Mouse (Mus musculus) bone marrow macrophage, adult 2 months (primary cell): ENCODE results near the gene Mrps26. TPM values are rescaled to one million over a fixed set of nuclear protein-coding genes. Genes with fewer than 3 reads are reported as not detected.
A peak's percentile ranks its signal among the peaks of the same experiment; 100 is the strongest.
"Not testable (repeated sequence)": the region's sequence is repeated elsewhere in the genome, so short reads cannot be mapped to it uniquely, and the experiment has no call there.

ENCODE experiments used
- H3K27ac ChIP-seq: 2 replicates; pipeline ENCODE4 v1.5.1; 2012; ENCODE audit warnings: low read depth, low read length; ENCODE audit not compliant: insufficient read depth
- H3K4me1 ChIP-seq: 2 replicates; pipeline ENCODE4 v1.6.1; 2012; ENCODE audit warnings: low read length; ENCODE audit not compliant: control insufficient read depth, insufficient read depth
- H3K4me3 ChIP-seq: 2 replicates; pipeline ENCODE4 v1.5.1; 2012; ENCODE audit warnings: mild to moderate bottlenecking, low read length, moderate library complexity; ENCODE audit not compliant: insufficient read depth
- CTCF ChIP-seq: IDR thresholded peaks from 2 replicates; pipeline ENCODE4 v1.5.1; 2012; ENCODE audit warnings: low read depth, mild to moderate bottlenecking, low read length, moderate library complexity
- POLR2A ChIP-seq: IDR thresholded peaks from 2 replicates; pipeline ENCODE4 v1.6.1; 2012; ENCODE audit warnings: mild to moderate bottlenecking, low read depth, low read length, borderline replicate concordance
- polyA plus RNA-seq: library from polyadenylated mRNA; stranded (reverse); fragments of >200 nt; gene quantifications from 2 replicates; pipeline ENCODE4 v1.2.4, GENCODE M21; 2012; ENCODE audit not compliant: missing spikeins, insufficient read depth, insufficient read length

Mrps26 gene
- polyA plus RNA-seq, result 28.3 and 30.0 TPM in 2 replicates

GRCm38 (mm10) chr2:130563212-130564055, at the start of gene Mrps26:
Gene Mrps26, plus strand, starts transcription at chr2:130563742.
- H3K4me1 ChIP-seq, result peaks cover 9% of the 10 kb centered on the region
- peak within 1 kb of the TSS; percentile 77 for H3K4me3 ChIP-seq
- TF ChIP-seq CTCF (peak; percentile 23; the same call in 1 of the 2 replicates), POLR2A (0 out of 2 replicates have a peak, but pooled peaks have one; percentile 6)
- H3K27ac ChIP-seq, result peak within 1 kb of the TSS; percentile 19

- H3K27ac ChIP-seq, result no peak overlapping the region
- H3K4me3 ChIP-seq, result no peak overlapping the region
- TF ChIP-seq POLR2A, result no peak
- TF ChIP-seq CTCF, result no peak
- peaks cover 17% of the 10 kb centered on the region for H3K4me1 ChIP-seq
Observed at GRCm38 (mm10) chr2:130513907-130514306, 49.6 kb upstream of the Mrps26 start.

GRCm38 (mm10) chr2:130515791-130516190, 47.8 kb upstream of the Mrps26 start:
- Histone ChIP-seq H3K4me3 (no peak overlapping the region), H3K27ac (no peak overlapping the region), H3K4me1 (peaks cover 17% of the 10 kb centered on the region)
- TF ChIP-seq CTCF, result no peak
- TF ChIP-seq POLR2A, result no peak

- Histone ChIP-seq H3K4me3 (no peak overlapping the region), H3K4me1 (peaks cover 20% of the 10 kb centered on the region), H3K27ac (no peak overlapping the region)
- TF ChIP-seq POLR2A (no peak), CTCF (no peak)
Observed at GRCm38 (mm10) chr2:130521927-130522326, 41.6 kb upstream of the Mrps26 start.

GRCm38 (mm10) chr2:130525480-130525879, 38.1 kb upstream of the Mrps26 start:
- H3K4me3 ChIP-seq, result not testable (repeated sequence)
- Histone ChIP-seq H3K27ac (peak overlapping the region; percentile 79), H3K4me1 (peaks cover 31% of the 10 kb centered on the region)

GRCm38 (mm10) chr2:130528457-130528856, 35.1 kb upstream of the Mrps26 start:
- Histone ChIP-seq H3K4me3 (no peak overlapping the region), H3K4me1 (peaks cover 31% of the 10 kb centered on the region), H3K27ac (no peak overlapping the region)
- TF ChIP-seq POLR2A, result no peak
- TF ChIP-seq CTCF, result no peak

GRCm38 (mm10) chr2:130529290-130529689, 34.3 kb upstream of the Mrps26 start:
- Histone ChIP-seq H3K4me3 (no peak overlapping the region), H3K4me1 (peaks cover 29% of the 10 kb centered on the region), H3K27ac (peak overlapping the region; percentile 41)
- TF ChIP-seq CTCF (no peak), POLR2A (no peak)

DNA sequence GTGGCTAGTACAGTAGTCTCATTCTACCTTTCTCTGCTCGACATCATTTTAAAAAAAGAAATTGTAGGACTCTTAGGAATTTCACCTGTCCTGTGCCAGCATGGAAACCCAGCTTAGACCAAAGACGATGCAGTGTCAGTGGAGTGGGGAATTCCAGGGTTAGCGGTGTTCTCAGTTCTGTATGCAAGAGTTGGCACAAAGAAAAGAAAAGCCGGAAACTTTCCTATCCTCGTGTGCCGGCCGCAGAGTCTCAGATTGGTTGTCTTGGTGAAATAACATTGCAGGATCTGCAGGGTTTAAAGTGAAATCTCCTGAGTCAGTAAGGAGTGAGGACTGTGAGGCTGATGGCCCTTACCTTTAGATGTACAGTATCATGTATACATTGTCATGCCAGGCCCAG, 33.6 kb upstream of the Mrps26 start:
- Histone ChIP-seq H3K27ac (peak overlapping the region; percentile 33; the same call in 1 of the 2 replicates), H3K4me3 (no peak overlapping the region), H3K4me1 (peaks cover 28% of the 10 kb centered on the region)
- TF ChIP-seq CTCF, result no peak
- no peak for TF ChIP-seq POLR2A

- Histone ChIP-seq H3K4me1 (peaks cover 16% of the 10 kb centered on the region), H3K27ac (no peak overlapping the region), H3K4me3 (no peak overlapping the region)
- TF ChIP-seq CTCF (no peak), POLR2A (no peak)
Observed at GRCm38 (mm10) chr2:130532201-130532600, 31.3 kb upstream of the Mrps26 start.

GRCm38 (mm10) chr2:130535017-130535416, 28.5 kb upstream of the Mrps26 start:
- H3K4me1 ChIP-seq, result peaks cover 5% of the 10 kb centered on the region
- TF ChIP-seq CTCF (no peak), POLR2A (no peak)

DNA sequence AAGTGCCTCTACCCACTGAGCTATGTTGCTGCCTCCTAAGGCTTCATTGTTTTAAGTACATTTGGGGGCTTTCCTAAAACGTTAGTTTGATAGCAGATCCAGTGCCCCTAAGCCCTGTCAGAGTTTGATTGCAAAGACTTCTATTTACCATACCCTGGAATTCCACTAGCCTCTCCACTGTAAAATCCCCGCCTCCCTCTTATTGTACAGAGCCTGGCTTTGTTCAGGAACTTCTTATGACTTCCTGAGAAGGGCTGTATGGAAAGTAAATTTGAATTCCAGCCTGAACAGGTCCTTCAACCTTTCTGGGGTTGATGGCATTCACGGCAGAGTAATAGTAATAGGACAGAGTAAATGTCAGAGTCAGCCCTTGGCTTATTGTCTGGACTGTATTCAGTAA, 26.7 kb upstream of the Mrps26 start:
- H3K4me1 ChIP-seq, result peaks cover 5% of the 10 kb centered on the region
- no peak overlapping the region for H3K27ac ChIP-seq
- TF ChIP-seq POLR2A, result no peak
- TF ChIP-seq CTCF, result no peak
- no peak overlapping the region for H3K4me3 ChIP-seq

More at GRCm38 (mm10) chr2:130535017-130535416, 28.5 kb upstream of the Mrps26 start:
- H3K27ac ChIP-seq, result 0 out of 2 replicates have a peak overlapping the region, but pooled peaks have one; percentile 12
- H3K4me3 ChIP-seq, result no peak overlapping the region
